Mouse (Mus musculus): ENCODE data around the gene Abca1. TPM values are rescaled to one million over a fixed set of nuclear protein-coding genes. Genes with fewer than 3 reads are reported as not detected.

The Abca1 gene
- total and polyA plus RNA-seq, 2 experiments from 2014 or later: 8.8 to 43.5 TPM

DNA sequence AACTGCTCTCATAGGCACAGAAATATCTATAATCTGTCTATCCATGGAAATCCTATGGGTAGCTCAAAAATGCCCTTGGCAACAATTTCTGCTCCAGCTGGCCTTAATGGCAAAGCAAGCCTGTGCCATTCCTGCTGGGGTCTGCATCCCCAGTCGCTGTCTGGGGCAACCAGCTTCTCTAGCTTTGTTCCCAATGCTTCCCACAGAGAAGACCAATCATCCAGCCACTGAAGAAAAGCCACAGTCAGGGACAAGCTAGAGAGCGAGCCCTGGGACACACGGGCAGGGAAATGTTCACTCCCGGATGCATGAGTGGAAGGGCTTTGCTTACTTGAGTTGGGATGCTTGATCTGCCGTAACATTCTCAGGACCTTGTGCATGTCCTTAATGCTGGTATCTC is 32.4 kb downstream of the Abca1 start:
- H3K9ac ChIP-seq (replicated peaks; ENCODE audit: low read length): no peak overlapping the region

DNA sequence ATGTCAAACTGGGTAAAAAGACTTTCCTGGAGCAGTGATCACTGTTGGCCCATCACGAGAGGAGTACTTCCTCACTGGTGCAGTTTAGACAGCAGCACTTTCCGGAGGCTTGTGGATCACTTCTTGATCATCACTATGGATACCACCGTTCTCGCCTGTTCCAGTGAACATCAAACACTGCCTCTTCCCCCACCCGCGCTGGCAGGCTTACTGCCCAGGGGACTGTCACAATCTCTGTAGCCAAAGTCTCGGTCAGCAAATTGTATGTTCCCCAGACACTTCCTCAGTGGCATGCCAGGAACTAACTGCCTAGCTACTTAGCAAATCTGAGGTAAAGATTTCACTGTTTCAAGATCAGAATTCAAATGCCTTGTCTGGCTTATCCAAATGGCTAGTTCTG is 32.9 kb downstream of the Abca1 start:
- Histone ChIP-seq H3K4me1 (ENCODE audit: insufficient read depth, low read length) (no peaks in the 10 kb centered on the region), H3K27me3 (ENCODE audit: insufficient read depth, low read length) (no peaks in the 10 kb centered on the region), H3K27ac (no peak overlapping the region; the same call in 1 of the 2 replicates), H3K4me2 (ENCODE audit: low read depth, low read length) (no peak overlapping the region), H3K9ac (replicated peaks; ENCODE audit: low read length) (no peak overlapping the region), H3K36me3 (ENCODE audit: insufficient read depth, low read length) (peaks cover 3% of the 10 kb centered on the region; the same call in 1 of the 2 replicates), H3K4me3 (ENCODE audit: low read length) (no peak overlapping the region), H3K9me3 (ENCODE audit: low read length) (no peaks in the 10 kb centered on the region)
- WGBS: 61% methylated on average over 7 of the region's 7 CpGs
- ATAC-seq: peak; percentile 70
- peak; percentile 37 for DNase-seq (ENCODE audit: low spot score)
- TF ChIP-seq CTCF (IDR thresholded peaks at IDR 0.05; ENCODE audit: low read depth): no peak

More for the DNA sequence above, 32.4 kb downstream of the Abca1 start:
- TF ChIP-seq CTCF (IDR thresholded peaks at IDR 0.05; ENCODE audit: low read depth): no peak
- WGBS: 41% methylated on average over 5 of the region's 5 CpGs
- Histone ChIP-seq H3K4me3 (ENCODE audit: low read length) (no peak overlapping the region), H3K9me3 (ENCODE audit: low read length) (no peaks in the 10 kb centered on the region), H3K27me3 (ENCODE audit: insufficient read depth, low read length) (no peaks in the 10 kb centered on the region), H3K4me1 (ENCODE audit: insufficient read depth, low read length) (no peaks in the 10 kb centered on the region), H3K36me3 (ENCODE audit: insufficient read depth, low read length) (peaks cover 3% of the 10 kb centered on the region; the same call in 1 of the 2 replicates), H3K27ac (peak overlapping the region; percentile 26; the same call in 1 of the 2 replicates), H3K4me2 (ENCODE audit: low read depth, low read length) (no peak overlapping the region)
- peak; percentile 76 for ATAC-seq
- peak; percentile 46 for DNase-seq (ENCODE audit: low spot score)

DNA sequence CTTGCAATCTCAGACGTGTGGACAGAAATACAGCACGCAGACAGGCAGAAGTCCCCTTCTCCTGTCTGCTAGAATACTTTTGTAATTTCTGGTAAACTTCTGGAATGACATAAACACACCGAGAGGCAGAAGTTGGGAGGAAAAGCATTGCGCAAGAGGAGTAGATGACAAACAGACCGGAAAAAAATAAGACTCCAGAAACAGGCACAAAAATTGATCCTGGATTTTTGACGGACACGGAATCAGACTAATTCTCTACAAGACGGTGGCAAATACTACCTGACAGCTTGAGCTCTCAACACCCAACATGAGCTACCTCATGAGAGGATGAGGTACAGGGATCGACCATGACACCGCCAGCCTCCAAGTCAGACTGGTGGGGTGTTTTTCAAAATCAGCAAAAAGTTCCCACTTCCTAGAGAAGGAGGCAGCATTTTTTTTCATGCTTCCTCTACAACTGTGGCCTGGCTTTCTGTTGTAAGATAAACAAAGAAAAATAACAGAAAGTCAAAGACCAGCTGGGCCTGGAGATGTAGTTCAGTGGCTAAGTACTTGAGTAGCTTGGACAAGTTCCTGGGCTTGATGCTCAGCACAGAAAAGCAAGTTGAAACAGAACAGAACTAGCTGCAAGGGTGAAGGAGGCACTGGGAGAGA is 34.7 kb downstream of the Abca1 start:
- no peak for ATAC-seq
- H3K9ac ChIP-seq (replicated peaks; ENCODE audit: low read length): no peak overlapping the region
- no peak for TF ChIP-seq CTCF (IDR thresholded peaks at IDR 0.05; ENCODE audit: low read depth)
- H3K9me3 ChIP-seq (ENCODE audit: low read length): no peaks in the 10 kb centered on the region
- 92% methylated on average over 10 of the region's 10 CpGs for WGBS
- H3K4me3 ChIP-seq (ENCODE audit: low read length): no peak overlapping the region
- H3K27ac ChIP-seq: no peak overlapping the region
- no peaks in the 10 kb centered on the region for H3K27me3 ChIP-seq (ENCODE audit: insufficient read depth, low read length)
- H3K4me1 ChIP-seq (ENCODE audit: insufficient read depth, low read length): no peaks in the 10 kb centered on the region
- H3K36me3 ChIP-seq (ENCODE audit: insufficient read depth, low read length): peaks cover 3% of the 10 kb centered on the region; the same call in 1 of the 2 replicates
- no peak for DNase-seq (ENCODE audit: low spot score)
- H3K4me2 ChIP-seq (ENCODE audit: low read depth, low read length): no peak overlapping the region

DNA sequence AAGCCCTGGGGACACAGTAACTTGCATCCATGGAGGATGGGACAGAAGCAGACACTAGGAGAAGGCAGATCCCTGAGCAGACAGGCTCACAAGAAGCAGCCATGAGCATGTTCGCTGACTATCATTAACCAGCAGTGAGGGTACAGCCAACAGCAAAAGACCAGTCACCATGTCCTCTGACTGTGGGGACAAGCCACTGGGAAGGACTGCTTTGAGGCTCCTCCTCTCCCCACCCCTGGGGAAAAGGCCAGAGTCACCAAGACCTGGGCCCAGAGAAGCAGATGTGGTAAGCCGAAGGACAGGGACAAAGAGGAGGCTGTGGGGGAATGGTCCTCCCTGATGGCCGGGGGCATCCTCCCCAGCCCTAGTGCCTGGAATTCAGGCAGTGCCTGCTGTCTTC is 37.4 kb downstream of the Abca1 start:
- Histone ChIP-seq H3K36me3 (ENCODE audit: insufficient read depth, low read length) (no peaks in the 10 kb centered on the region), H3K27ac (no peak overlapping the region), H3K9me3 (ENCODE audit: low read length) (no peaks in the 10 kb centered on the region), H3K4me2 (ENCODE audit: low read depth, low read length) (no peak overlapping the region), H3K27me3 (ENCODE audit: insufficient read depth, low read length) (no peaks in the 10 kb centered on the region), H3K9ac (replicated peaks; ENCODE audit: low read length) (no peak overlapping the region), H3K4me3 (ENCODE audit: low read length) (no peak overlapping the region), H3K4me1 (ENCODE audit: insufficient read depth, low read length) (no peaks in the 10 kb centered on the region)
- no peak for ATAC-seq
- TF ChIP-seq CTCF (IDR thresholded peaks at IDR 0.05; ENCODE audit: low read depth): no peak
- WGBS: 83% methylated on average over 3 of the region's 3 CpGs
- no peak for DNase-seq (ENCODE audit: low spot score)

DNA sequence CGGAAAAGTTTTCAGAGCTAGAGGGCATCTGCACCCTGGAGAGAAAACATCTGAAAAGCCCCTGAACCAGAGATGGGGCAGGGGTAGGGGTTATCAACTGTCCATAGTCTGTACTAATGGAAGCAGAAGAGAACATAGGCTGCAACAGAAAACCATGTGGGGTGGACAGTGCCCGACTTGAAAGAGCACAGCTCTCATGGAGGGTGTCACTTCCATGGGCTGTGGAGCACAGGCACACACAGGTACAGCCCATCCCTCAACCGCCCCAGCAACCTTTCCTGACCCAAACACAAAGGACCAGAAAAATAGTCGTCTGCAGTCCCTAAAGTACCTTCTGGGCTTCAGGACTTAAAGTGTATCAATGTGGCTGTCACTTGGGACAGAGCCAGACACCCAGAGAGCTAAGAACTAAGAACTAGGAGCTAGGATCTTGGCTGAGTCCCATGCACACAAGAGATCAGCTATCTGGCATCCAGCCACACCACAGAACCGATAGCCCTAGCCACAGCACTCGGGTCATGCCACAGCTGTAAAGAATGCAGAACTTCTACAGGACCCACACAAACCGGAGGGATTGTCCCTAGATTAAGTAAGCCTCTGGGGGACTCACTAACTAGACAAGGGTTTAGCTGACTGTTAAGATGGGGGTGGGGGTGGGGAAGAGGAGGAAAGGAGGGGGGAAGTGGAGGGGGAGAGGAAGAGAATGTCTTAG is 38.0 kb downstream of the Abca1 start:
- no peak for TF ChIP-seq CTCF (IDR thresholded peaks at IDR 0.05; ENCODE audit: low read depth)
- Histone ChIP-seq H3K9ac (replicated peaks; ENCODE audit: low read length) (no peak overlapping the region), H3K36me3 (ENCODE audit: insufficient read depth, low read length) (no peaks in the 10 kb centered on the region), H3K4me1 (ENCODE audit: insufficient read depth, low read length) (no peaks in the 10 kb centered on the region), H3K27me3 (ENCODE audit: insufficient read depth, low read length) (no peaks in the 10 kb centered on the region), H3K4me2 (ENCODE audit: low read depth, low read length) (no peak overlapping the region), H3K27ac (no peak overlapping the region), H3K4me3 (ENCODE audit: low read length) (no peak overlapping the region), H3K9me3 (ENCODE audit: low read length) (no peaks in the 10 kb centered on the region)
- WGBS: 56% methylated on average over 7 of the region's 7 CpGs
- ATAC-seq: 0 out of 2 replicates have a peak, but pooled peaks have one; percentile 30
- peak; percentile 62 for DNase-seq (ENCODE audit: low spot score)

DNA sequence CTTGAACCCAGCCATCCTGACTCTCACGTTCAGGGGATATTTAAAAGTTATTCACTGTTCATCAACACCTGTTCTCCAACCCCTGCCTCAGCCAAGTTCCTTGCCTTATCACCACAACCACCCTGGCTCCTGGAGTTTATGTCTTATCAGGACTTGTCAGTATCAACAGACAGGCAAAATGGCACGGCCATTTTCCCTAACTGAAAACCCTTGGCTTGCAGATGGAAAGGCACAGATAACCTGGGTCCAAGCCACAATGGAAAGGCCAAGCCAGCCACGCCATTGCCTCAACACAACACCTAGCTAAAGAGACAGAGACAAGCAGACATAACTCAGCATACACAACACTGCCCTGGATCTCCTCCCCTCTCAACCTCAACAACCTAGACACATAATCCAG is 38.6 kb downstream of the Abca1 start:
- H3K4me1 ChIP-seq (ENCODE audit: insufficient read depth, low read length): no peaks in the 10 kb centered on the region
- no peaks in the 10 kb centered on the region for H3K27me3 ChIP-seq (ENCODE audit: insufficient read depth, low read length)
- DNase-seq (ENCODE audit: low spot score) (no peak), ATAC-seq (no peak)
- WGBS: 84% methylated on average over 3 of the region's 3 CpGs
- no peak overlapping the region for H3K4me2 ChIP-seq (ENCODE audit: low read depth, low read length)
- H3K36me3 ChIP-seq (ENCODE audit: insufficient read depth, low read length): no peaks in the 10 kb centered on the region
- TF ChIP-seq CTCF (IDR thresholded peaks at IDR 0.05; ENCODE audit: low read depth): no peak
- H3K9me3 ChIP-seq (ENCODE audit: low read length): no peaks in the 10 kb centered on the region
- H3K27ac ChIP-seq: no peak overlapping the region
- no peak overlapping the region for H3K9ac ChIP-seq (replicated peaks; ENCODE audit: low read length)
- H3K4me3 ChIP-seq (ENCODE audit: low read length): no peak overlapping the region

All from hindbrain, postnatal 0 days (tissue).